Mouse (Mus musculus) forelimb bud, embryonic 11.5 days (tissue): Measurements from ENCODE around the gene Myo18a.
"Not testable (repeated sequence)": the region's sequence is repeated elsewhere in the genome, so short reads cannot be mapped to it uniquely, and the experiment has no call there.

Experiments used
- DNase-seq: peaks from one replicate; pipeline ENCODE4 v3.0.0-alpha.2; 2012; ENCODE audit warnings: low read depth, low spot score

The Myo18a gene

DNA sequence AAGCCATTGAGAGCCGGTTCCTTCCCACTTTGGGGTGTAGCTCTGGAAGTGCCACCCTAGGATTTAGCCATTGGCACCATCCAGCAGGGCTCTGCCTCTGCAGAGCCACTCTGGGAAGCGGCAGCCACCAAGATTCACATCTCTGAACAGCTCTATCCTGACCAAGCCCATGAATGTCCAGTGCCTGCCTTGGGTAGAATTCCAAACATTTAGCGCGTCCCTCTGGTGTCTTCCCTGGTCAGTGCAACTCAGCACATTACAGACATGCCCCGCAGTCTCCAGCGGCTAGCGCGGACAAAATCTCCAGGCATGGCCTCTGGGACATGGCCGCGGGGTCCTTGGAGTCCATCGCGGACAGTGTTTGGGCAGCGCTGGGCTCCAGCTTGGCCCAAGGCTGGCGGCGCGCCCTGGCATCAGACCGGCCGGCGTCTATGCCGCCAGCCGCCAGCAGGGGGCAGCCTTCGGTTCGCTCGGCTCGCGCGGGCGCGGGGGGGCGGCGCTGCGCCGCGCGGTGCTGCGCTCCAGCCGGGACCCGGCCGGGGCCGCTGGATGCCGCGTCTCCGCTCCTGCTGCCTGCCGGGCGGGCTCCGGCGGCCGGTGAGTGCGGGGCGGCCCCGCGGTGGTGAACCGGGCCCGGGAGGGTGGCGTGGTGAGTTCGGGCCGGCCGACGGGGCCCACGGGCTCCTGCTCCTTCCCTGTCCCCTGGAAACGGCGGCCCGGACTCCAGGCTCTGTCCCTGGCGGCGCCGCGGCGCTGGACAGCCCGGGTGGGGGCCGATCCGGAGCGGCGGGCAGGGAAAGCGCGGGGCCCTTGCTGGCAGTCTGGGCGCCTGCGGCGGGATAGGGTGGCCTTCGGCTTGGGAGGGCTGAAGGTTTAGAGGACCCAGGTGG is at the start of gene Myo18a:
Gene Myo18a, plus strand, starts transcription at position 464 of the 890 bp plus-strand sequence.
- DNase-seq = peak; percentile 75

DNA sequence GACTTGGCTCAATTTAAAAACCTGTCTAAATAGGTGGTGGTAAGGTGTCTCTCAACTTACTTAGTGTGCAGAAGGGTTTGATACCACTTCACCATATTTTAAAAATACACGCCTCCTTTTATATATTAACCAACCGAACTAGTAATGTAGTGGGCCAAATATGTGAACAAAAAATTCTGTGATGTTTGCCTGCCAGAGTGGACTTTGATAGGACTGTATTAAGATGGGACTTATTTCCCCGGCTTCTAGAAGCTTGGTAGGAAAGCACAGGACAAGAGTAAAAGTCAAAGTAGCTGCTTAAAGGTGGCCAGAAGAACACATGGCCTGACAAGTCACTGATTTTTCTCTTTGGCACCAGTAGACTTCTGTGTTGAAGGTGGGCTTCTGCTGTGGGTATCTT is 49.3 kb upstream of the Myo18a start:
- DNase-seq = no peak

DNA sequence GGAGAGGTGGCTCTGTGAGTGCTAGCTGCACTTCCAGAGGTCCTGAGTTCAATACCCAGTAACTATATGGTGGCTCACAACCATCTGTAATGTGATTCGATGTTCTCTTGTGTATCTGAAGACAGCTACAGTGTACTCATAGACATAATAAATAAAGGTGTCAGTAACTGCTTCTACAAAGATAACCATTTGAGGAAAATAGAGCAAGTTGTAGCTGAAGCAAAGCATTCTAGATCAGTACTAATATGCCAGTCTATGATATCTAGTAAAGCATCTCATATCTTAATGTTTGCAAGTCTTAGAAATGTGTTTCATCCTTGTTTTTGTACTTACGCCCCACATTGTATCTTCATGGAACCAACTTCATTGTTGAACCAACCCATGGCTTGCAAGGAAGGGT is 44.0 kb upstream of the Myo18a start:
- DNase-seq = no peak

DNA sequence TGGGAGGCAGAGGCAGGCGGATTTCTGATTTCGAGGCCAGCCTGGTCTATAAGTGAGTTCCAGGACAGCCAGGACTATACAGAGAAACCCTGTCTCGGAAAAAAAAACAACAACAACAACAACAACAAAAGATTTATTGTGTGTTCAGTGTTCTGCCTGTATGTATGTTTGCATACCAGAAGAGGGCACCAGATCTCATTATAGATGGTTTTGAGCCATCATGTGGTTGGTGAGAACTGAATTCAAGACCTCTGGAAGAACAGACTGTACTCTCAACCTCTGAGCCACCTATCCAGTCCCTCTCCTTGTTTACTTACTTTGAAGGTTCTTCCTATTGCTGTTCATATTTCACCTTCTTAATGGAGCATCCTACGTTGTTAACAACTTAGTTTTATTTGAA is 41.7 kb upstream of the Myo18a start:
- DNase-seq = no peak

DNA sequence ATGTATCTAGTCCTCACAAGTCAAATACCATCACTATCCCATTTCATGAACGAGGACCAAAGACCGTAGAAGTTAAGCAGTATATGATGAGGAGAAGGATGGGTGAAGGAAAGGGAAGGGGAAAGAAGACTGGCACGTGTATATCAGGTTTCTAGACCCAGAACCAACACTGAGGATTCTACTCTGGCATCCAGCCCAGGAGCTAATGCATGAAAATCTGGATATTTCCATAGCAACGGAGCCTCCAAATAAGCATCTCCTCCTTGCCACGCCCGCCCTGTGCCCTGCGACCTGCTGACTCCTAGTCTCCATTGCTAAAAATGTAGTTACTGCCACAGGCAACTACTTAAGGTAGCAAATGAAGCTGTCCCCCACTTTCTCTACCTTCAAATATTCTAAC is 38.3 kb upstream of the Myo18a start:
- DNase-seq = no peak

DNA sequence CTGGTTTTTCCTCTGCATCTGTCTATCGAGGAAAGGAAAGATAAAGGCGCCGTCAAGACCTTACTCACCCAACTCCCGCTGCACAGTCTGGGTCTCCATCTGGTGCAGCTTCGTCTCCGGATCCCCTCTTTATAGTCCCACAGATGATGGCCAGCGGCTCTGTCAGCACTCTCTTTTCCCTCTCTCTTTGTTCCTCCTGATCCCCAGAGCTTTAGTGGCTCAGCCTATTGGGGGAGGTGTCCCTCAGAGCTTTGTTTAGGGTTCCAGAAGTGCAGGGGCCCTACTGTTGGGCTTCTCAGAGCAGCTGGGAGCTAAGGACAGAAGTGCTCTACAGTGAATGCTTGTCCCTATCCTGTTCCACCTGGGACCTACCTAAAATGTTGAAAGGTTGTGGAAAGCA is 37.9 kb upstream of the Myo18a start, which contains the start of gene Cryba1:
Gene Cryba1, minus strand, starts transcription at position 101 of the 400 bp plus-strand sequence.
- DNase-seq = no peak

DNA sequence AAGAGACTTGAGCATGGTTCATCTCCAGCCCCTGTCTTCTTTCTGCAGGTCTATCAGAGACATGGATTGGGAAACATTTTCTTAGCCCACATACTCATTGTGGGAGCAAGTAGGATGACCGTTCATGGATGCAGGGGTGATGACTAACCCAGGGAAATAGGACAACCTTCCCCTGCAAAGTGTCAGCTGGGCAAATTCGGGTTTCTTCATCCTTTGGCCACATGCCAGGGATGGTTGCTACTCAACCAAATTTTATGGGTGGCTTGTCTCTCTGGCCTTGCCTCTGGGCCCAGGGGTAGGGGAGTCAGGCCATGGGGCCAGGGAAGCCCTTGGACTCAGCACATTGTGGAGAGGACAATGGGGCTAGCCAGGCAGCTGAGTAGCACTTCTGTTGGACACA is 34.5 kb upstream of the Myo18a start:
- no peak for DNase-seq

DNA sequence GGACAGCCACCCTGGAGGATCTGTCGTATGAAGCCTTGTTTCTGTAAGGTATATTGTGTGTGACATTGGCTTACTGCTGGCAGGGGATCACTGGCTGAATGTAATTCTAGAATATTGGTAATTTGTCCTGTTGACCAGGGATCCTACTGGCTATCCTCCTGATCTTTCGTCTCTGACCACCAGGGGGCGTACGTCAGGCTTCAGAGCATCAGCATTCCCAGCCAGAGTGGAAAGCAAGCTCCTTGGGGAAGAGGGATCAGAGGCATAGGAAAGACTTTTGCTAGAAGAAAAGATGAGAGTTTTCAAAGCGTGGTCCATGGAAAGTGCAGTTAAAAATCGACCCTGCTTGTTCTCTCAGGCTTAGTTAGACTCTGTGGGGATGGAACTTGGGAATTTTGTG is 25.8 kb upstream of the Myo18a start:
- peak; percentile 83 for DNase-seq

DNA sequence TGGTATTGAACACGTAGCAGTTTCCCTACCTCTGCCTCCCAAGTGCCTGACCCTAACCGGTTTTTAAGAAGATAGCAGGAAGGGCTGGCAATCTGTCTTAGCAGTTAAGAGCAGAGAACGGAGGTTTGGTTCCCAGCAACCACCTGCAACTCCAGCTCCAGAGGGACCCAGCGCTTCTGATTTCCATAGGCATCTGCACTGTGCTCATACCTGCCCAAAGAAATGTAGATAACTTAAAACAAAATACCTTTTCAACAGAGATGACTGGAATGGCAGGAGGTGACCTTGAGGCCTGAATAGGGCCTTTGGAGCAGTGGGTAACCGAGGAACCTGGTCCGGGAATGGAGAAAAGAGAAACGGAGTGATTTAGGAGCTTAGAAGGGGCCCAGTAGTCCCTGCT is 24.5 kb upstream of the Myo18a start:
- DNase-seq = no peak

DNA sequence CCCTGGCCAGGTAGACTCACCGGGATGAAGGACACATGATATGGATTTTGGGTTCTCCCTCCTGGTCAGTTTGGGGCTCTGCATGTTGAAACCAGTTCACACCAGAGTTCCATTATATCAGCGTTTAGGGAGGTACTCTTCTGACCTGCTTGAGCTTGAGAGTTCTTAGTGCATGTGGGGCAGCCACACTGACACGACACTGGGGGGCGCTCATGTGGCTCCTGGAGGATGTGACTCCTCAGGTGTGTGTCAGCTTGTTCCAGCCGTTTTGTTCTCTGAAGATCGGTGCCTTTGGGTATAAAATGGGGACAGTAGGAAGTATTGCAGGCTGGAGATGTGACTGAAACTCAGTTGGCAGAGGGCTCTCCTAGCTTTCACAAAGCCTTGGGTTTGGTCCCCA is 19.1 kb upstream of the Myo18a start:
- no peak for DNase-seq

DNA sequence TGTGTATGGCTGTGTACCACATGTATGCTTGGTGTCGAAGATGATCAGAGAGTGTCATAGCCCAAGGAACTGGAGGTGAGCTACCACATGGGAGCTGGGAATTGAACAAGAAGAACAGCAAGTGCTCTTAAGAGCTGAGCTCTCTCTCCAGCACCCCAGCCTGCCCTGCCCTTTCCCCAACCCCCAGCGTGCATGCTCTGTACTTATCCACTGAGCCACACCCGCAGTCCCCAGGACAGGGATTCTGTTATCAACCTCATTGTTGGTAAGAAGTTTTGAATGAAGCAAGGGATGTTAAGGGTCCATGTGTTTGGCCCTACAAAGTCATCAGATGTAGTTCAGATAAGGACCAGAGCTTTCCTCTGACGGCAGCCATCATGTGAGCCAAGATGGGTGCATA is 16.4 kb upstream of the Myo18a start:
- no peak for DNase-seq

DNA sequence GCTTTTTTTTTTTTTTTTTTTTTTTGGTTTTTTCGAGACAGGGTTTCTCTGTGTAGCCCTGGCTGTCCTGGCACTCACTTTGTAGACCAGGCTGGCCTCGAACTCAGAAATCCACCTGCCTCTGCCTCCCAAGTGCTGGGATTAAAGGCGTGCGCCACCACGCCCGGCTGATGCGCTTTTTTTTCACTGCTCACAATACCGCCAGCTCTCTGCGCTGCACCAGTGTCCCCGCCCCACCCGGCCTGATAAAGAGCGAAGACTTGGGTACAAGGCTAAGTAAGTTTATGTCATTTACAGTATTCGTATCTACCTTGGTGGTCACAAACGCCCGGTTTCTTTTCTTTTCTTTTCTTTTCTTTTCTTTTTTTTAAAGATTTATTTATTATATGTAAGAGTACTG is 15.9 kb upstream of the Myo18a start:
- DNase-seq = not testable (repeated sequence)

DNA sequence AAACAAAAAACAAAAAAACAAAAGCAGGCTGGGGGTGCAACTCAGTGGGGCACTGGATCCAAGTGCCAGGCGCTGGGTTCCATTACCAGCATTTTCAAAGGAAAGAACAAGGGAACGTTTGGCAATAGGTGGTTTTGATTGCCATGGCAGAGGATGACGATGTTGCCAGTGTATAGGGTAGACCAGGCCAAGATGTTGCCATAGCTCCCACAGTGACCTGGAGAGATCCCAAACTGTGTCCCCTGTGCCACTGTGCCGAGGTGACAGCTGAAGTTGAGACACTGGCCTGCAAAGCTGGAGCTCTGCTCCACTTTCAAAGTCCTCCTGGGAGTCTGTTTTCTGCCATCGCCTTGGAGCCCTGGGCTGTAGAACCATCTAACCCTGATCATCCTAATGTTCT is 14.1 kb upstream of the Myo18a start:
- DNase-seq = no peak

DNA sequence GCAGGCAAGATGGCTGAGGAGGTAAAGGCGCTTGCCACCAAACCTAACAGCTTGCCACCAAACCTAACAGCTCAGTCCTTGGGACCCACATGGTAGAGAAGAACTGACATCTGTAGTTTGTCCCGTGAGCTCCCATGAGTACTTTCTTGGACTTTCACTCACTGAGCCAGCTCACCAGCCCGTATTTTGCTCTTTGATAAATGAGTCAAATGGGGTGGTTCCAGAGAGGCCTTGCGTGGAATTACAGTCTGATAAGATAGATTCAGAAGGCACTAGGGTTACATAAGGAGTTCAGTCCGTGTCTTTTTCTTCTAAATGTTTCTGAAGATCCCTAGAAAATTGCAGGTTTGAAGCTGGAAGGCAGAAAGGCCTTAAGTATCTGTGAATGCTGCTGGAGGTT is 10.5 kb upstream of the Myo18a start:
- no peak for DNase-seq

DNA sequence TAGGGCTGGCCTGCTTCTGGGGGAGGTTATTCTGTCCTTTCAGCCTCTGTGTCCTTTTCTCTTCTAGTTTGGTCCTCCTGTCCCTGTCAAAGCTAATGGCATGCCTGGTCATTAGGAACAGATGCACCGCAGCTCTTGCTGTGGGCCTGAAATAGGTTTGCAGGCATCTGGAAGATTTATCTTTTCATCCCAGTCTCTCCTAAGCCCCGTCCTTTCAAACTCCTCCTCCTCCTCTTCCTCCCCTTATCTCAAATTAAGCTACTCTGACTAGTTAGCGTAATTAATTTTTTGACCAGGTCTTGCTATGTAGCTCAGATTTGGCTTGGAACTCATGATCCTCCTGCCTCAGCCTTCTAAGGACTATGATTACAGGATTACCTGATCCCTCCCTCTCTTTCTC is 9.6 kb upstream of the Myo18a start:
- DNase-seq = no peak

DNA sequence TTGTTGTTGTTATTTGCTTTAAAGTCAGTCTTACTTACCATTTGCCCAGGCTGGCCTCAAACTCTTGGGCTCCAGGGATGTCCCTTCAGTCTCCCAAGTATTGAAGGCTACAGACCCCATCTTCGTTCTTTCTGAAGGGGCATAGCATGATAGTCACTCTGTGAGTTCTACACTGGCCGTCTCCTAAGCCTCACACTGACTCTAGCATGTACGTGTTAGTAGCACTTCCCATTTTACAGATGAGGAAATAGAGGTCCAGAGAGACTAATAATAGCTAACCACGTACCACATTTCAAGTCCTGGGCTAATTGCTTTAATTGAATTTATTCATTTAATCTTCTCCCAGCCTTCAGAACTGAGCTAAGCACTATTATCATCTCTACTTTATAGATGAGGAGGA is 3.0 kb upstream of the Myo18a start:
- no peak for DNase-seq

DNA sequence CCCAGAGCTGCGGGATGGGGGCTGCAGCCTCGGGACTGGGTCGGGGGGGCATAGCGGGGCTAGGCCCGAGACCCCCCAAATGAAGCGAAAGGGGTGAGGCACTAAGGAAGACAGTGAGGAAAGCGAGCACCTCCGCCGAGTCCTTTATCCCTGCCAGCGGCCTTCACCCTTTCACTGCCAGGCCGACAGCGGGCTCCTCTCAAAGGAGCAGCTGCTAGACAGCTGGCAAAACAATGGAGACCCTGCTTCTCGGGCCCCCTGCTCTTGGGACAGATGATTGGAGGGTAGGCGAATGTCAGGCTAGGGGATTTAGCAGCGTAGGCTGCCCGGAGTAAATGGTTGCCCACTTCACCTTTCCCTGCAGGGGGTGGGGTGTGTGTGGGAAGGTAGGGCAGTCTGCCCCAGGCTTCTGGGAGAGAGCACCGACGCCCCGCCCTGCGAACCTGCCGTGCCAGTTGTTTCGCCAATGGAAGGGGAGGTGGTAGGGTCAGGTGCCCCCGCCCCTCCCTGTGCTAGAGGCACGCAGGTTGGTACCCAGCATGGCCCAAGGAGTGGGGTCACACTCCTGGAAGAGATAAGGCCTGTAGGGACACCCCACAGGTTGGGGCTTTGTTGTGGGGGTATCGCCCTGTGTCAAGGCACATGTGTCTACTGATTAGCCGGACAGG is 761 bp downstream of the Myo18a start:
- peak; percentile 35 for DNase-seq

DNA sequence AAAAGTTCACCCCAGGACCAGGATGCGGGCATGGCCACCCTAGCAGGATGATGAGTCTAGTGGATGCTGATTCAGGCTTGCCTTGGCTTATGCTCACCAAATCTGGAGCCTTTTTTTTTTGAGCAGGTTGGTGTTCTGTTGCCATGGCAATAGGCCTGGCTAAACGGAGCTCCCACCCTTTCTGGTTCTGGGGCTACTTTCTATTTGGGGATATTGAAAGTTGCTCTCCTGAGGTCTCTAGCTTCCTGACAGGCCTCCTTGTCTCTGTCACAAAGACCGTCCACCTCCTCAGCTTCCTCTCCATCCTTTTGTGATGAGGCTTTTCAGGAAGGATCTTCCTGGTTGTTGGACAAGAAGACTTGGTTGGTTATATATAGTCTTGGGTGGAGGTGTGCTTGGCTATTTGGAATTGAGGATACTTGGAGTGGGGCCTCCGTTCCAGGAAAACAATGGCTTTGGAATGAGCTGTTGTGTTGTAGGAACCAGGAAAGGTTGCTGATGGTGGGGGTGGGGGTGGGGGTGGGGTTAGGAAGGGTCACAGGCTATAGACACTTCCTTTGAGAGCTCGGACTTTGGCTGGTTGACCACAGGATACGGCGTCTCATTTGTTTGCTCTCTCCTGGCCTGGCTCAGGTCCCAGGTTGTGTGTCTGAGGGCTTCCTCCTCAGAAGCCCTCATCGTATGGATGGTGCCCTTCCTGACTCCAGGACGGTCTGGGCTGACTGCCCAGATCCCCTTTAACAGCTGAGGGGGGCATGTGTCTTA is 1.8 kb downstream of the Myo18a start:
- DNase-seq = no peak

DNA sequence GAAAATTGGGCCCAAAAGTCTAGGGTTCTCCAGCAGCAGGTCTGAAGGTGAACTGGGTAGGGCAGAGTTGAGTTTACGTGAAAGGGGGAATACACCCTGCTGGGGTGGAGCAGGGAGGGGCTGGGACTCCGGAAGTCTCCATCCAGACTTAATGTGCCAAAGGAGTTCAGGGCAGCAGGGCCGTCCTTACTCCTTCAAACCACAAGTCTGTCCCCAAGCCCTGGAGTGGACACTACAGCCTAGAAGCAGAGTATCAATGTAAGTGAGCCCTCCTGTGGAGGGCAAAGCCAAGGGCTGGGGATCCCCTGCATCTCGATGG is 2.4 kb downstream of the Myo18a start:
- no peak for DNase-seq

DNA sequence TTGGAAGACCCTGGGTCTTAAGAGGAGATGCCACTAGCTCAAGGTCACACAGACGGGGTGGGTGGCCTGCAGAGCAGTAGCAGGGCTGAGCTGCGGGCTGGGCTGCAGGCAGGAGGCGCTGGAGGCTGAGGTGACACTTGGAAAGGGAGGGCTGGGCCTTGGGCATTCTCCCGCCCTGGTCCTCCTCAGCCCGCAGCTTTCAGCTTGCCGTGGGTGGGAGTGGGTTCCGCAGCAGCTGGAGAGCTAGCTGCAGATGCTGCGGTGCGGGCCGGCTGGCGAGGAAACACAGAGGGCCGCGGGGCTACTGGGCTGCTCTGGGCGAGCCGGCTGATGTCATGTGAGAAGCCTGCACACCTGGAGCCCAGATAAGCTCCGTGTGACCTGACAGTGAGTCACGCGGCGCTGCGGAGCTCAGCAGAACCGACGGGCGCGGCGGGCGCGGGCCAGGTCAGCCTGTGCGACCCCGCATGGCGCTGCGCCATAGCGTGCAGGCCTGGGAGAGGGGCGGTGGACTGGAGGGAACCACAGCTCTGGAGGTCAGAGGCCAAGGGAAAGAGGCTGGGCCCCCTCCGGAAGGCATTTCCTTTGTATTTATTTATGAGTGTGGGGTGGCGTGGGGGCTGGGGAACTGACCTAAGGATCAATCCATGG is 3.4 kb downstream of the Myo18a start:
- DNase-seq = peak; percentile 37

DNA sequence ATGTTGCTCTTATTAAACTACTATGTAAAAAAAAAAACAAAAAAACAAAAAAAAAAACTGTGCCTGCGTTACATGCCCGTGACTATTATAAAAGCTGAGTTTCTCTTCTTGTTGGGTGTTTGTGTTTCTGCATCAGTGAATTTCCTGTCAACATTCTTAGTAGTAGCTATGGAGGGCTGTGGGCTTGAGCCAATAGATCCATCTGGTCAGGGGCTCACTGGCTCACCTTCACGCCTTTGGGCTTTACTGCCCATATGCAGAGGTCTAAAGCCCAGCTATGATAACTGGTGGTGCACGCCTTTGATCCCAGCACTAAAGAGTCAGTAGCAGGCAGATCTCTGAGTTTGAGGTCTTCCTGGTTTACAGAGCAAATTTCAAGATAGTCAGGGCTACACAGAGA is 6.5 kb downstream of the Myo18a start:
- no peak for DNase-seq

DNA sequence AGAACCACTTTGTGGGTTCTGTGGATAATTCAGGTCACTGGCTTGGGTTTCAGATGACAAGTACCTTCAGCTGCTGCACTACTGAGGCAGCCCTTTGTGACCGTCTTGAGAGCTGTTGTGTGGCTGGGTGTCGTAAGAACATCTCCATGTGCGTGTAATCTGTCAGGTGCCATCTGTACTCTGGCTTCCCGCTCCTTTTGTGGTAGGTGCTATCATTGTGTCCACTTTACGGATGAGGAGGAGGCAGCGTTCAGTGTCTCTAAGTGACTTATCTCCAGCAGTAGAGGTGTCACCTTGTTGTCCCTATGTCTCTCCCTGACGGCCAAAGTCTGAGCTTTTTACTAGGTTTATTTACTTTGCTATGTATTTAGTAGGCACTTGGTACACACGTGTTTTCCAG is 7.3 kb downstream of the Myo18a start:
- no peak for DNase-seq
